Mouse (Mus musculus): ENCODE results near the gene Gpr162. TPM values are rescaled to one million over a fixed set of nuclear protein-coding genes. Genes with fewer than 3 reads are reported as not detected.
A peak's percentile ranks its signal among the peaks of the same experiment; 100 is the strongest.

Gpr162 gene
- polyA plus RNA-seq, 1 experiment from 2014 or later = 0.06 TPM

GRCm38 (mm10) chr6:124817563-124817962 lies 46.2 kb downstream of the Gpr162 start:
- Histone ChIP-seq H3K4me1 (replicated peaks) (peaks cover 29% of the 10 kb centered on the region), H3K9me3 (replicated peaks) (no peaks in the 10 kb centered on the region), H3K27me3 (no peaks in the 10 kb centered on the region), H3K36me3 (replicated peaks) (peaks cover 76% of the 10 kb centered on the region), H3K27ac (replicated peaks) (no peak overlapping the region), H3K4me2 (no peak overlapping the region), H3K4me3 (replicated peaks) (no peak overlapping the region), H3K9ac (no peak overlapping the region)
- WGBS (ENCODE audit: insufficient replicate concordance) = 81% methylated on average over 8 of the region's 8 CpGs
- ATAC-seq (ENCODE audit: insufficient read depth) = no peak

- Histone ChIP-seq H3K27me3 (no peaks in the 10 kb centered on the region), H3K27ac (replicated peaks) (no peak overlapping the region), H3K9ac (no peak overlapping the region), H3K4me2 (no peak overlapping the region), H3K36me3 (replicated peaks) (peaks cover 76% of the 10 kb centered on the region), H3K4me1 (replicated peaks) (peaks cover 34% of the 10 kb centered on the region), H3K4me3 (replicated peaks) (no peak overlapping the region), H3K9me3 (replicated peaks) (no peaks in the 10 kb centered on the region)
- 82% methylated on average over 11 of the region's 11 CpGs for WGBS (ENCODE audit: insufficient replicate concordance)
- no peak for ATAC-seq (ENCODE audit: insufficient read depth)
Observed at GRCm38 (mm10) chr6:124817125-124817524, 46.7 kb downstream of the Gpr162 start.

- 86% methylated on average over 4 of the region's 4 CpGs for WGBS (ENCODE audit: insufficient replicate concordance)
- no peak for ATAC-seq (ENCODE audit: insufficient read depth)
Observed at GRCm38 (mm10) chr6:124816611-124817010, 47.2 kb downstream of the Gpr162 start.

GRCm38 (mm10) chr6:124814858-124815774 lies 48.7 kb downstream of the Gpr162 start:
- H3K27me3 ChIP-seq = no peaks in the 10 kb centered on the region
- H3K36me3 ChIP-seq (replicated peaks) = peaks cover 75% of the 10 kb centered on the region
- no peak for ATAC-seq (ENCODE audit: insufficient read depth)
- H3K9ac ChIP-seq = no peak overlapping the region
- H3K27ac ChIP-seq (replicated peaks) = no peak overlapping the region
- 64% methylated on average over 9 of the region's 9 CpGs for WGBS (ENCODE audit: insufficient replicate concordance)
- H3K4me2 ChIP-seq = peak overlapping the region; percentile 88
- H3K4me1 ChIP-seq (replicated peaks) = peaks cover 49% of the 10 kb centered on the region
- H3K4me3 ChIP-seq (replicated peaks) = no peak overlapping the region; the same call in 1 of the 2 replicates
- H3K9me3 ChIP-seq (replicated peaks) = no peaks in the 10 kb centered on the region

More at GRCm38 (mm10) chr6:124816611-124817010, 47.2 kb downstream of the Gpr162 start:
- Histone ChIP-seq H3K27ac (replicated peaks) (no peak overlapping the region), H3K27me3 (no peaks in the 10 kb centered on the region), H3K9me3 (replicated peaks) (no peaks in the 10 kb centered on the region), H3K4me3 (replicated peaks) (no peak overlapping the region), H3K9ac (no peak overlapping the region), H3K4me1 (replicated peaks) (peaks cover 39% of the 10 kb centered on the region), H3K36me3 (replicated peaks) (peaks cover 76% of the 10 kb centered on the region), H3K4me2 (no peak overlapping the region)

GRCm38 (mm10) chr6:124814448-124814847 lies 49.3 kb downstream of the Gpr162 start:
- peaks cover 72% of the 10 kb centered on the region for H3K36me3 ChIP-seq (replicated peaks)
- H3K9me3 ChIP-seq (replicated peaks) = no peaks in the 10 kb centered on the region
- no peaks in the 10 kb centered on the region for H3K27me3 ChIP-seq
- WGBS (ENCODE audit: insufficient replicate concordance) = 34% methylated on average over 8 of the region's 8 CpGs
- peak overlapping the region; percentile 68 for H3K4me3 ChIP-seq (replicated peaks)
- peak overlapping the region; percentile 88 for H3K4me2 ChIP-seq
- peaks cover 56% of the 10 kb centered on the region for H3K4me1 ChIP-seq (replicated peaks)
- H3K27ac ChIP-seq (replicated peaks) = peak overlapping the region; percentile 86
- ATAC-seq (ENCODE audit: insufficient read depth) = no peak
- H3K9ac ChIP-seq = peak overlapping the region; percentile 66; the same call in 1 of the 2 replicates

- Histone ChIP-seq H3K4me2 (peak within 1 kb of the TSS; percentile 88), H3K36me3 (replicated peaks) (peaks cover 67% of the 10 kb centered on the region), H3K27me3 (no peaks in the 10 kb centered on the region), H3K4me3 (replicated peaks) (peak within 1 kb of the TSS; percentile 68), H3K9me3 (replicated peaks) (no peaks in the 10 kb centered on the region), H3K4me1 (replicated peaks) (peaks cover 61% of the 10 kb centered on the region), H3K27ac (replicated peaks) (peak within 1 kb of the TSS; percentile 86), H3K9ac (peak within 1 kb of the TSS; percentile 66)
- peak; percentile 81 for ATAC-seq (ENCODE audit: insufficient read depth)
- under 1% methylated on average over 22 of the region's 22 CpGs for WGBS (ENCODE audit: insufficient replicate concordance)
Observed at GRCm38 (mm10) chr6:124813933-124814332, 49.9 kb downstream of the Gpr162 start, which contains the start of gene Tpi1. Tpi1 (minus strand) TSS chr6:124814296.

GRCm38 (mm10) chr6:124813496-124813895 lies 50.3 kb downstream of the Gpr162 start:
- no peaks in the 10 kb centered on the region for H3K9me3 ChIP-seq (replicated peaks)
- peak; percentile 67 for ATAC-seq (ENCODE audit: insufficient read depth)
- peak overlapping the region; percentile 86 for H3K27ac ChIP-seq (replicated peaks)
- peak overlapping the region; percentile 66 for H3K9ac ChIP-seq
- 0% methylated on average over 18 of the region's 18 CpGs for WGBS (ENCODE audit: insufficient replicate concordance)
- H3K27me3 ChIP-seq = no peaks in the 10 kb centered on the region
- H3K4me1 ChIP-seq (replicated peaks) = peaks cover 64% of the 10 kb centered on the region
- peaks cover 63% of the 10 kb centered on the region for H3K36me3 ChIP-seq (replicated peaks)
- peak overlapping the region; percentile 68 for H3K4me3 ChIP-seq (replicated peaks)
- peak overlapping the region; percentile 88 for H3K4me2 ChIP-seq

GRCm38 (mm10) chr6:124812848-124813247 lies 50.9 kb downstream of the Gpr162 start:
- H3K27me3 ChIP-seq = no peaks in the 10 kb centered on the region
- peak overlapping the region; percentile 66 for H3K9ac ChIP-seq
- peaks cover 56% of the 10 kb centered on the region for H3K36me3 ChIP-seq (replicated peaks)
- peaks cover 70% of the 10 kb centered on the region for H3K4me1 ChIP-seq (replicated peaks)
- peak overlapping the region; percentile 86 for H3K27ac ChIP-seq (replicated peaks)
- ATAC-seq (ENCODE audit: insufficient read depth) = no peak
- no peaks in the 10 kb centered on the region for H3K9me3 ChIP-seq (replicated peaks)
- H3K4me2 ChIP-seq = peak overlapping the region; percentile 88
- H3K4me3 ChIP-seq (replicated peaks) = peak overlapping the region; percentile 68
- WGBS (ENCODE audit: insufficient replicate concordance) = 23% methylated on average over 9 of the region's 9 CpGs

GRCm38 (mm10) chr6:124811701-124812560 lies 51.9 kb downstream of the Gpr162 start:
- peaks cover 47% of the 10 kb centered on the region for H3K36me3 ChIP-seq (replicated peaks)
- peaks cover 78% of the 10 kb centered on the region for H3K4me1 ChIP-seq (replicated peaks)
- peak overlapping the region; percentile 66 for H3K9ac ChIP-seq
- no peaks in the 10 kb centered on the region for H3K9me3 ChIP-seq (replicated peaks)
- no peak for ATAC-seq (ENCODE audit: insufficient read depth)
- peak overlapping the region; percentile 68 for H3K4me3 ChIP-seq (replicated peaks)
- peak overlapping the region; percentile 88 for H3K4me2 ChIP-seq
- 74% methylated on average over 24 of the region's 24 CpGs for WGBS (ENCODE audit: insufficient replicate concordance)
- H3K27me3 ChIP-seq = no peaks in the 10 kb centered on the region
- H3K27ac ChIP-seq (replicated peaks) = peak overlapping the region; percentile 86

- no peaks in the 10 kb centered on the region for H3K27me3 ChIP-seq
- H3K4me3 ChIP-seq (replicated peaks) = no peak overlapping the region
- H3K27ac ChIP-seq (replicated peaks) = 0 out of 2 replicates have a peak overlapping the region, but pooled peaks have one; percentile 86
- H3K4me1 ChIP-seq (replicated peaks) = peaks cover 84% of the 10 kb centered on the region
- H3K4me2 ChIP-seq = no peak overlapping the region
- no peak overlapping the region for H3K9ac ChIP-seq
- no peaks in the 10 kb centered on the region for H3K9me3 ChIP-seq (replicated peaks)
- WGBS (ENCODE audit: insufficient replicate concordance) = 74% methylated on average over 4 of the region's 4 CpGs
- peaks cover 41% of the 10 kb centered on the region for H3K36me3 ChIP-seq (replicated peaks)
- no peak for ATAC-seq (ENCODE audit: insufficient read depth)
Observed at GRCm38 (mm10) chr6:124811403-124811665, 52.4 kb downstream of the Gpr162 start.
